Mouse (Mus musculus): Measurements from ENCODE around the gene BC117090. TPM values are rescaled to one million over a fixed set of nuclear protein-coding genes. Genes with fewer than 3 reads are reported as not detected.
"Not testable (repeated sequence)": the region's sequence is repeated elsewhere in the genome, so short reads cannot be mapped to it uniquely, and the experiment has no call there.

BC117090 gene
- 3.8 and 4.6 TPM in 2 replicates for polyA plus RNA-seq (2015; fragmentation: Nextera tagmentation; extraction: Ambion mirVana)

DNA sequence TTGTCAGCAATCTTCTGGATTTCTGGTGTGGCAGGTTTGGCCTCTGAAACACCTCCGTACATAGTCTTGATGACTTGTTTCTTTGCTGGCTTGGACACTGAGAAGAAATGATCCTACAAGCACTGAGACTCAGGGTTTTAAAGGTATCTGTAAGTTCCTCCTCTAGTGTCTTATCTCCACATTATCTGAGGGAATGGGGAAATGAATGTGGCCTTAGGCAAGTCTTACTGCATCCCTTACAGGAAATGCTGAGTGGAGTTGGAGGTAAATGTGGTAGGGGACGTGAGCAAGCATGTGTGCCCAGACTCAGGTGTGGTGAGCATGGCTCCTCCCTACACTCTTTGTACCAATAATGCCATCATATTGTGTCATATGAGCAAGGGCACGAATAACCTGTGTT, at the start of gene BC117090:
Gene BC117090 (minus strand): TSS at position 101 of the 400 bp plus-strand sequence.
- no peaks in the 10 kb centered on the region for H3K9me3 ChIP-seq (ENCODE audit: control insufficient read depth, low read length)
- DNase-seq (ENCODE audit: low spot score) (no peak), ATAC-seq (ENCODE audit: low FRiP score, low TSS enrichment) (no peak)
- no peak within 1 kb of the TSS for H3K4me2 ChIP-seq (replicated peaks; ENCODE audit: low read depth)
- H3K9ac ChIP-seq (ENCODE audit: low read length): no peak within 1 kb of the TSS
- TF ChIP-seq CTCF (IDR thresholded peaks at IDR 0.05; ENCODE audit: low read depth) (no peak), EP300 (optimal IDR thresholded peaks at IDR 0.05) (no peak)
- H3K27me3 ChIP-seq (ENCODE audit: control insufficient read depth, insufficient read depth, low read length): no peaks in the 10 kb centered on the region
- WGBS: 66% methylated on average over 3 of the region's 3 CpGs
- no peak within 1 kb of the TSS for H3K4me3 ChIP-seq (ENCODE audit: low read depth, low read length)
- H3K4me1 ChIP-seq (replicated peaks; ENCODE audit: control insufficient read depth, insufficient read depth): no peaks in the 10 kb centered on the region
- H3K27ac ChIP-seq (replicated peaks): no peak within 1 kb of the TSS
- H3K36me3 ChIP-seq (ENCODE audit: control insufficient read depth, insufficient read depth, low read length): no peaks in the 10 kb centered on the region

DNA sequence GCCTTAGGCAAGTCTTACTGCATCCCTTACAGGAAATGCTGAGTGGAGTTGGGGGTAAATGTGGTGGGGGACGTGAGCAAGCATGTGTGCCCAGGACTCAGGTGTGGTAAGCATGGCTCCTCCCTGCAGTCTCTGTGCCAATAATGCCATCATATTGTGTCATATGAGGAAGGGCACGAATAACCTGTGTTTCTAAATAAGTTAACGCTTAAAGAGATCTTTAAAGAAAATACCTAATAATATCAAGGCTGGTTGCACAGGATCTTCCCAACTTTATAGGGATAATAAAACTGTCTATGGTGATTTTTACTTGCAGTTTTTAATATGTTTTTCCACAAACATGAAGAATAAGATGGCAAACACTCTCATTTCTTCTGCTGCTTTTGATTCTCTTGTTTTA, 33.5 kb upstream of the BC117090 start, which contains the start of gene BC100530:
Gene BC100530 (minus strand): TSS at position 101 of the 400 bp plus-strand sequence.
- H3K27ac ChIP-seq (replicated peaks); H3K9ac ChIP-seq (ENCODE audit: low read length); H3K4me3 ChIP-seq (ENCODE audit: low read depth, low read length); DNase-seq (ENCODE audit: low spot score); H3K27me3 ChIP-seq (ENCODE audit: control insufficient read depth, insufficient read depth, low read length); H3K36me3 ChIP-seq (ENCODE audit: control insufficient read depth, insufficient read depth, low read length); H3K4me2 ChIP-seq (replicated peaks; ENCODE audit: low read depth); ATAC-seq (ENCODE audit: low FRiP score, low TSS enrichment); H3K9me3 ChIP-seq (ENCODE audit: control insufficient read depth, low read length); H3K4me1 ChIP-seq (replicated peaks; ENCODE audit: control insufficient read depth, insufficient read depth): not testable (repeated sequence)
- 73% methylated on average over 3 of the region's 3 CpGs for WGBS

DNA sequence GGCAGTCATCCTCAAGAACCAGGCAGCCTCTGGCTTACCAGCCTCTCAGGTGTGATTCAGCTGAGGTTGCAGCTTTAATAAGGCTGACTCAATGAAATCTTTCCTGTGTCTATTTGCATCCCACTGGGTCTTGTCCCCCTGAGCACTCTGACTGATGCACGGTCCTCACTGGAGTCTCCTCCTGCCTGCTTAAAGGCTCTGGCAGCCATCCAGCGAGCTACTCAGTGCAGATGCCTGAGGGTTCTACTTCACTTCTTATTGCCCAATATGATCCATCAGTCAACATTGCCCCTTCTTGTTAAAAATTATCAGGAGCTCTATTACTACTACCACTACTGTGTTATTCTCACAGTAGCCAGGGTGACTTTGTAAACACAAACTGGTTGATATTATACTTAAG, 3.0 kb upstream of the BC117090 start:
- H3K9me3 ChIP-seq (ENCODE audit: control insufficient read depth, low read length): no peaks in the 10 kb centered on the region
- H3K27ac ChIP-seq (replicated peaks): no peak overlapping the region
- DNase-seq (ENCODE audit: low spot score) (no peak), ATAC-seq (ENCODE audit: low FRiP score, low TSS enrichment) (no peak)
- no peaks in the 10 kb centered on the region for H3K36me3 ChIP-seq (ENCODE audit: control insufficient read depth, insufficient read depth, low read length)
- 37% methylated on average over 2 of the region's 2 CpGs for WGBS
- no peak overlapping the region for H3K4me3 ChIP-seq (ENCODE audit: low read depth, low read length)
- H3K27me3 ChIP-seq (ENCODE audit: control insufficient read depth, insufficient read depth, low read length): no peaks in the 10 kb centered on the region
- no peaks in the 10 kb centered on the region for H3K4me1 ChIP-seq (replicated peaks; ENCODE audit: control insufficient read depth, insufficient read depth)
- no peak overlapping the region for H3K9ac ChIP-seq (ENCODE audit: low read length)
- no peak for TF ChIP-seq CTCF (IDR thresholded peaks at IDR 0.05; ENCODE audit: low read depth)
- no peak for TF ChIP-seq EP300 (optimal IDR thresholded peaks at IDR 0.05)
- H3K4me2 ChIP-seq (replicated peaks; ENCODE audit: low read depth): no peak overlapping the region

DNA sequence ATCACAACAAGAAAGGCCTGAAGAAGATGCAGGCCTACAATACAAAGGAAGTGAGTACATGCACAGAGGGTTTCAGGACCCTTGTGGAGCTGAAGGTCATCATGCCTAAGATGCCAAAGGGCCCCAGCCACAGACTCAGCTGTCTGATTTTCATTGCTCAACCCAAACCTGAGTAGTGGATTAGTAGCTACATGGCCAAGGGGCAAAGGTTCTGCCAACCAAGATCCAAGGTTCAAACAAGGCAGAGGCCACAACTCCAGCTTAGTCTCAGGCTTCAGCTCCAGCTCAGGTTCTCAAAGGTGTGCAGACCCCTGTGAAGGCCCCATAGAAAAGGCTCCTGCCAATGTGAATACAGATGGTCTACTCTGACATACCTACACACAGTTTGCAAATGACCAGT, 14.8 kb downstream of the BC117090 start:
- Histone ChIP-seq H3K27ac (replicated peaks) (no peak overlapping the region), H3K9ac (ENCODE audit: low read length) (no peak overlapping the region), H3K4me1 (replicated peaks; ENCODE audit: control insufficient read depth, insufficient read depth) (no peaks in the 10 kb centered on the region), H3K4me2 (replicated peaks; ENCODE audit: low read depth) (no peak overlapping the region), H3K27me3 (ENCODE audit: control insufficient read depth, insufficient read depth, low read length) (no peaks in the 10 kb centered on the region), H3K36me3 (ENCODE audit: control insufficient read depth, insufficient read depth, low read length) (no peaks in the 10 kb centered on the region), H3K4me3 (ENCODE audit: low read depth, low read length) (no peak overlapping the region), H3K9me3 (ENCODE audit: control insufficient read depth, low read length) (no peaks in the 10 kb centered on the region)
- ATAC-seq (ENCODE audit: low FRiP score, low TSS enrichment): no peak
- TF ChIP-seq CTCF (IDR thresholded peaks at IDR 0.05; ENCODE audit: low read depth) (no peak), EP300 (optimal IDR thresholded peaks at IDR 0.05) (no peak)
- DNase-seq (ENCODE audit: low spot score): no peak

DNA sequence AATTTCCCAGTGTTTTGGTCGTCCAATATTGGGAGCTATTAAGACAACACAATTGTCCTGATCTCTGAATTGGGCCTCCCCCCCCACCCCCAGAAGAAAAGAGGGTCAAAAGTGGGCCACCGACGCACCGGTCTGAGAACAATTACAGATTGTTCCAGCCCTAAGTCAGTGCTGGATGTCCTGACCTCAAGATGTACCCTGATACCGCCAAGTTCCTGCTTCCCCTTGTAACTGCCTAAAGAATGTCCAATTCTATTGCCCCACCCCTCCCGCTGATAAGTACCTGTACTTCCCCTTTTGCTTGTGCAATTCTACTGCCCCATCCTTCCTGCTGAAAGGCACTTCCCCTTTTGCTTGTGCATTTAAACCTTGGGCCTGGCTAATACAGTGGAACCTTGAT, 18.0 kb downstream of the BC117090 start:
- ATAC-seq (ENCODE audit: low FRiP score, low TSS enrichment); H3K4me2 ChIP-seq (replicated peaks; ENCODE audit: low read depth); H3K9me3 ChIP-seq (ENCODE audit: control insufficient read depth, low read length); H3K4me3 ChIP-seq (ENCODE audit: low read depth, low read length); H3K36me3 ChIP-seq (ENCODE audit: control insufficient read depth, insufficient read depth, low read length); H3K4me1 ChIP-seq (replicated peaks; ENCODE audit: control insufficient read depth, insufficient read depth); DNase-seq (ENCODE audit: low spot score); H3K27me3 ChIP-seq (ENCODE audit: control insufficient read depth, insufficient read depth, low read length); H3K9ac ChIP-seq (ENCODE audit: low read length); H3K27ac ChIP-seq (replicated peaks): not testable (repeated sequence)
- 83% methylated on average over 6 of the region's 6 CpGs for WGBS

DNA sequence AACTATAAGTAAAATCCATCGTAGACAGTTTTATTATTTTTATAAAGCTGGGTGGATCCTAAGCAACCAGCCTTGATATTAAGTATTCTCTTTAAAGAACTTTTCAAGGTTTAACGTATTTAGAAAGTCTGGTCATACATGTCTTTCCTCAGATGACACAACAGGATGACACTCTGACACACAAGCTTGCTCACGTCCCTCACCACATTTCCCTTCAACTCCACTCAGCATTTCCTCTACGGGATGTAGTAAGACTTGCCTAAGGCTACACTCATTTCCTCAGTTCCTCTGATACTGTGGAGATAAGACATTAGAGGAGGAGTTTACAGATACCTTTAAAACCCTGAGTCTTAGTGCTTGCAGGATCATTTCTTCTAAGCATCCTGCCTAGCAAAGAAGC, 26.5 kb downstream of the BC117090 start:
- Histone ChIP-seq H3K4me1 (replicated peaks; ENCODE audit: control insufficient read depth, insufficient read depth) (no peaks in the 10 kb centered on the region), H3K36me3 (ENCODE audit: control insufficient read depth, insufficient read depth, low read length) (no peaks in the 10 kb centered on the region), H3K4me3 (ENCODE audit: low read depth, low read length) (no peak overlapping the region), H3K9ac (ENCODE audit: low read length) (no peak overlapping the region), H3K27ac (replicated peaks) (no peak overlapping the region), H3K4me2 (replicated peaks; ENCODE audit: low read depth) (no peak overlapping the region), H3K27me3 (ENCODE audit: control insufficient read depth, insufficient read depth, low read length) (no peaks in the 10 kb centered on the region), H3K9me3 (ENCODE audit: control insufficient read depth, low read length) (no peaks in the 10 kb centered on the region)
- ATAC-seq (ENCODE audit: low FRiP score, low TSS enrichment) (no peak), DNase-seq (ENCODE audit: low spot score) (no peak)
- 75% methylated on average over 4 of the region's 4 CpGs for WGBS
- TF ChIP-seq EP300 (optimal IDR thresholded peaks at IDR 0.05) (no peak), CTCF (IDR thresholded peaks at IDR 0.05; ENCODE audit: low read depth) (no peak)
